Comparison of ENCODE assay signal across 8 mouse cellular contexts in genomic region chr14:22906716-22907115, GRCm38 (mm10).
DNase-seq lines count a peak whose midpoint lies in the region; ATAC-seq lines count a peak whose summit lies in the region.

No protein-coding gene starts in this region.

- H3K4me2 ChIP-seq in embryonic facial prominence, embryonic 11.5 days (ENCODE audit: low read depth, low read length): no peak overlapping the region
- H3K4me2 ChIP-seq in midbrain, embryonic 13.5 days (replicated peaks): no peak overlapping the region

- 67% methylated on average over 4 of the region's 4 CpGs for WGBS in embryonic facial prominence, embryonic 11.5 days
- 61% methylated on average over 4 of the region's 4 CpGs for WGBS in midbrain, embryonic 13.5 days

- H3K4me3 ChIP-seq in embryonic facial prominence, embryonic 11.5 days (ENCODE audit: low read depth, low read length): no peak overlapping the region
- no peak overlapping the region for H3K4me3 ChIP-seq in midbrain, embryonic 13.5 days (replicated peaks)

- H3K27ac ChIP-seq in embryonic facial prominence, embryonic 11.5 days (replicated peaks; ENCODE audit: low read depth, low read length): peak overlapping the region; percentile 6
- no peak overlapping the region for H3K27ac ChIP-seq in midbrain, embryonic 13.5 days

- no peaks in the 10 kb centered on the region for H3K27me3 ChIP-seq in embryonic facial prominence, embryonic 11.5 days (ENCODE audit: control insufficient read depth, insufficient read depth, low read length)
- 0 out of 2 replicates have a peak, but pooled peaks cover 2% of the 10 kb centered on the region for H3K27me3 ChIP-seq in midbrain, embryonic 13.5 days

- DNase-seq in cerebellum, adult 8-10 months: no peak
- DNase-seq in 3T3-L1 (ENCODE audit: low read depth, low spot score): peak; percentile 68
- no peak for DNase-seq in embryonic facial prominence, embryonic 11.5 days (ENCODE audit: low spot score)
- DNase-seq in kidney, postnatal 10 days: peak; percentile 19
- no peak for DNase-seq in liver
- DNase-seq in urinary bladder, adult 2 months (ENCODE audit: low spot score): no peak

- no peaks in the 10 kb centered on the region for H3K4me1 ChIP-seq in embryonic facial prominence, embryonic 11.5 days (ENCODE audit: control insufficient read depth, insufficient read depth, low read length)
- peaks cover 15% of the 10 kb centered on the region for H3K4me1 ChIP-seq in midbrain, embryonic 13.5 days (replicated peaks)

- H3K9me3 ChIP-seq in embryonic facial prominence, embryonic 11.5 days (replicated peaks; ENCODE audit: control insufficient read depth, low read length): no peaks in the 10 kb centered on the region
- H3K9me3 ChIP-seq in midbrain, embryonic 13.5 days: no peaks in the 10 kb centered on the region

- peak; percentile 37; the same call in 1 of the 2 replicates for ATAC-seq in cerebellum, adult (ENCODE audit: insufficient number of reproducible peaks, low FRiP score, low TSS enrichment)
- ATAC-seq in embryonic facial prominence, embryonic 11.5 days (replicated peaks; ENCODE audit: insufficient number of reproducible peaks, low FRiP score, low TSS enrichment, low read depth): no peak
- 0 out of 2 replicates have a peak, but pooled peaks have one; percentile 53 for ATAC-seq in midbrain, embryonic 13.5 days

- no peaks in the 10 kb centered on the region for H3K36me3 ChIP-seq in embryonic facial prominence, embryonic 11.5 days (replicated peaks; ENCODE audit: control insufficient read depth, insufficient read depth, low read depth, low read length)
- no peaks in the 10 kb centered on the region for H3K36me3 ChIP-seq in midbrain, embryonic 13.5 days

- H3K9ac ChIP-seq in embryonic facial prominence, embryonic 11.5 days (replicated peaks; ENCODE audit: low read length): no peak overlapping the region
- H3K9ac ChIP-seq in midbrain, embryonic 13.5 days (replicated peaks): no peak overlapping the region

Comparison
In these comparisons a context has a peak if more than half of its experiments do, and no peak if none do; other contexts are left out.
1. DNase-seq: peak in 3T3-L1 (single experiment) and kidney, postnatal 10 days (single experiment); none in cerebellum, adult 8-10 months (single experiment), embryonic facial prominence, embryonic 11.5 days (single experiment), liver (single experiment) and urinary bladder, adult 2 months (single experiment).